Mouse (Mus musculus): ENCODE measurements around the gene Nkain4.

DNA sequence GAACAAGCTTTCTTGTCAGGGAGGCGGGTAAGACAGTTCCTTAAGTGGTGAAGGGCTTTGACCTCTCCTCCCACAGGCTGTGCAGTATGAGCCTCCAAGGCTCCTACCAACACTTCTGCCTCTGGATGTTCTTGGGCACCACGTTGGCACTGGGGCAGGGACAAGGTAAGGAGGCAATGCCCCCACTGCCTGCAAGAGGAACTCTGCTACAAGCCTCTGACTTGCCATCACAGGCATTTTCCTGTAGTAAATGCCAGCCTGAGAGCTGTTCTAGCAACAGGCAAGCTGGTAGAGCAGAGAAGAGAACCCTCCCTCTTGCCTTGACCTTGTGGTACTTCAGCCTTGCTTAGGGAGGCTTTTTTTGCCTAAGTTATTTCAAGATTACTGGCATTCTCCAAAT lies 31.9 kb upstream of the Nkain4 start, which contains the start of gene Col20a1:
- no peak for TF ChIP-seq CTCF (IDR thresholded peaks at IDR 0.05; ENCODE audit: extremely low read depth, insufficient read length, insufficient replicate concordance, low read depth, low read length)
- TF ChIP-seq POLR2A (IDR thresholded peaks at IDR 0.05; ENCODE audit: low read depth, low read length), result no peak

Data from small intestine, adult 2 months (tissue).